Mouse (Mus musculus): Measurements from ENCODE around the gene Cers6. TPM values are rescaled to one million over a fixed set of nuclear protein-coding genes. Genes with fewer than 3 reads are reported as not detected.

Gene Cers6
- polyA plus RNA-seq, 1 experiment from 2014 or later = 28.3 TPM

DNA sequence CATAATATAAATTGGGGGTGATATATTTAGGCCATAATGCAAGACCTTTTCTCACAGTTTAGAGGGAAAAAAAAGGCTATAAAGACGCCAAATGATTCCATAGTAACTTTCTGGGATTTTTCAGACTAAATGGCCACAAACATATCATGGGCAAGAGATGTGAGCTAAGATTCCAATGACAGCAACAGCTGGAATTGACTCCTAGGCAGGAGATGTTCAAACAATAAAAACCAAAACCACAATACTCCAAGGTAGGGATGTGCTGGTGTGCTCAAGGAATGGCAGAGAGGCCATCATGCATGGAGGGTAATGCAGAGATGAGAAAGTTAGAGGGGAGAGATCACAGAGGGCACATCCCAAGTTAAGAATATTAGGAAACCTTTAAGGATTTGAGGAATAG is 257.8 kb downstream of the Cers6 start:
- Histone ChIP-seq H3K9ac (no peak overlapping the region), H3K4me2 (replicated peaks) (no peak overlapping the region), H3K36me3 (peaks cover 8% of the 10 kb centered on the region), H3K4me1 (no peaks in the 10 kb centered on the region), H3K27ac (no peak overlapping the region), H3K9me3 (peaks cover 5% of the 10 kb centered on the region; the same call in 1 of the 2 replicates), H3K4me3 (no peak overlapping the region), H3K27me3 (no peaks in the 10 kb centered on the region)
- ATAC-seq (ENCODE audit: low FRiP score, low read depth) = no peak
- WGBS = 87% methylated on average over 1 of the region's 1 CpGs

DNA sequence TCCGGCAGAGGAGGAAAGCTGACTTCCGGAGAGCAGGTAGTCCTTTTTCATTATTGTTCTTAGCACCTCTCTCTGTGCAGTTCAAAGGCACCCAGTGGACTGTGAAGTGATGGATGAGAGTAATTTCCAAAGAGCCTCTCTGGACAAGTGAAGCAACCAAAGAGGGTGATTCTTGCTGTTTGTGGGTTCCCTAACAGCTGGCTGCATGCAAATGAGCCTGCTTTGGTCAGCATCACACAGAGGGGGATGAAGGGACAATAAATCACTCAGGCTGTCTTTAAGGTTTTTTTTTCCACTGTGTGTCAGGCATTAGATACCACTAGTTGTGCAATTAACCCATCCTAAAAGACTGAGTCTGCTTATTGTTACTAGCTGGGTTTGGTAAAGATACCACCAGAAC is 258.5 kb downstream of the Cers6 start:
- Histone ChIP-seq H3K27me3 (no peaks in the 10 kb centered on the region), H3K4me2 (replicated peaks) (no peak overlapping the region), H3K4me1 (no peaks in the 10 kb centered on the region), H3K36me3 (peaks cover 8% of the 10 kb centered on the region), H3K9ac (no peak overlapping the region), H3K4me3 (no peak overlapping the region), H3K27ac (no peak overlapping the region), H3K9me3 (peaks cover 5% of the 10 kb centered on the region; the same call in 1 of the 2 replicates)
- no peak for ATAC-seq (ENCODE audit: low FRiP score, low read depth)
- 19% methylated on average over 2 of the region's 2 CpGs for WGBS

DNA sequence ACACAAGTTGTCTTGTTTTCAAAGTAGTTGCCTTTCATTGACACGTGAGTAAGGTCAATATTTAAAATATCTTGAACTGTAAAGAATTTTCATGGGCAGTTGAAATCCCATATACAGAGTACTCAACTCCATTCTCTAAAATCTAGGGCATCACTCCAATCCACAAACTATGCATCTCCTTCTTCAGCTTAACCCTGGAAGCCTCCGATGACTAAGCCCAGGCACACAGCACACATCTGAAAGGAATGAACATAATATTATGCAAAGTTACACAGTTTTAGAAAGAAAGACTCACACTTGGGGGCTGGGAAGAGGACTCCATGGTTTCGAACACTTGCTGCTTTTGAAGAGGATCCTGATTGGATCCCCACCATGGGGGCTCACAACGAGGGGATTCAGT is 260.4 kb downstream of the Cers6 start:
- no peaks in the 10 kb centered on the region for H3K27me3 ChIP-seq
- H3K4me1 ChIP-seq = no peaks in the 10 kb centered on the region
- no peak overlapping the region for H3K4me2 ChIP-seq (replicated peaks)
- no peak overlapping the region for H3K27ac ChIP-seq
- no peak for ATAC-seq (ENCODE audit: low FRiP score, low read depth)
- WGBS = 86% methylated on average over 4 of the region's 4 CpGs
- no peaks in the 10 kb centered on the region; the same call in 1 of the 2 replicates for H3K9me3 ChIP-seq
- H3K9ac ChIP-seq = no peak overlapping the region
- H3K36me3 ChIP-seq = no peaks in the 10 kb centered on the region
- H3K4me3 ChIP-seq = no peak overlapping the region

DNA sequence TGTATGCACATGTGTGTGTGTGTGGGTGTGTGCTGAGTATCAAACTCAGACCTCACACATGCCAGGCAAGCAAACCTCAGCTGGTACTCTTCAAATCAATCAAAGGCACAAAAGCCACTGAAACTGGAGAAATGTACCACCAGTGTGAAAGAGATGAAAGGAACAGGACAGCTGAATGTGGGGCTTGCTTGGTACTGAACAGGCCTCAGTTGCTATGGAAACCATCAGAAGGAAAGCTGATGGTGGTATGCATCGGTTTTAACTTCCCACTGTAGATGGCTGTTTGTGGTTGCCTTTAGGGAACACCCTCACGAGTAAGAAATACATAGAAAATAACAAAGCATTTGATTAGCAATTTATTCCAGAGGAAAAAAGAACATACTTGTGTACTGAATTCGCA is 264.2 kb downstream of the Cers6 start:
- H3K4me3 ChIP-seq = no peak overlapping the region
- no peak overlapping the region for H3K9ac ChIP-seq
- peaks cover 8% of the 10 kb centered on the region; the same call in 1 of the 2 replicates for H3K4me1 ChIP-seq
- H3K27ac ChIP-seq = no peak overlapping the region
- no peak overlapping the region for H3K4me2 ChIP-seq (replicated peaks)
- H3K36me3 ChIP-seq = no peaks in the 10 kb centered on the region
- 69% methylated on average over 3 of the region's 3 CpGs for whole genome bisulfite sequencing
- no peaks in the 10 kb centered on the region for H3K27me3 ChIP-seq
- no peak for ATAC-seq (ENCODE audit: low FRiP score, low read depth)
- H3K9me3 ChIP-seq = no peaks in the 10 kb centered on the region; the same call in 1 of the 2 replicates

DNA sequence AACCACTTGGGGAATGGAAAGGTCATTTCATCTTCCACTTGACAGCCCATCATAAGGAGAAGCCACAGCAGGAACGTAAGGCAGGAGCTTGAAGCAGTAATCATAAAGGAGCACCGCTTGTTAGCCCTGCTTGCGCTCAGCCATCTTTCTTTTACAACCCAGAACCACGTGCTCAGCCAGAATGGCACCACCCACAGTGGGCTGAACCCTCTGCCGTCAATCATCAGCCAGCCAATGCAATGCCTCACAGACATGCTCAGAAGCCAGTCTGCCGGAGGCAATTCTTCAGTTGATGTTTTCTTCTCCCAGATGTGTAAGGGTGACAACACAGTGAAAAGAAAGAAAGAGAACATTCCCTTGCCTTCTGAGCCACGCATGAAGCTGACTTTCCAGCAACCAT is 267.1 kb downstream of the Cers6 start:
- Histone ChIP-seq H3K27ac (no peak overlapping the region), H3K27me3 (no peaks in the 10 kb centered on the region), H3K9ac (no peak overlapping the region), H3K4me3 (no peak overlapping the region), H3K4me1 (peaks cover 8% of the 10 kb centered on the region; the same call in 1 of the 2 replicates), H3K9me3 (no peaks in the 10 kb centered on the region; the same call in 1 of the 2 replicates), H3K4me2 (replicated peaks) (no peak overlapping the region), H3K36me3 (no peaks in the 10 kb centered on the region)
- no peak for ATAC-seq (ENCODE audit: low FRiP score, low read depth)
- 80% methylated on average over 7 of the region's 7 CpGs for WGBS

DNA sequence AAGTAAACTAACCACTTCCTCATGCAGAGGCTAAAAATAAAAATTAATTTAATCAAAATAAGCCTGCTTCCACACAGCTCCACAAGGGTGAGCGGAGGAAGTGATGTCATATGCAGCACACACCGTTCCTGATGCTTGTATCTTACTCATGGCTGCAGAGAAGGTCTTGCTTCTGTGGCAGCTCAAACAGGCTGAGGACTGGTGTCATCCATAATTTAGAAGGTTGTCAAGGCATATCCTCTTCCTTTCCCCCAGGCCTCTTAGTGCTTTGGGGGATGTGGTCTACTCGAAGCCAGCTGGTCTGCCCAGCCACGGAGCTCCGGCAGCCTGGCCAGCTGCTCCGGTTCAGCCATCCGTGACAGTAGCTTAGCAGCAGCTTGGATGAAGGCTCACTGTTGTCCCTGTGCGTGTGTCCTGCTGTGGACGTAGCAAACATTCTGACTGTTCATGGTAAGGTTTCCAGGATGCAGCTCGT is 267.7 kb downstream of the Cers6 start:
- Histone ChIP-seq H3K4me2 (replicated peaks) (no peak overlapping the region), H3K4me3 (no peak overlapping the region), H3K4me1 (peaks cover 8% of the 10 kb centered on the region; the same call in 1 of the 2 replicates), H3K27ac (no peak overlapping the region), H3K27me3 (no peaks in the 10 kb centered on the region), H3K9ac (no peak overlapping the region), H3K36me3 (no peaks in the 10 kb centered on the region), H3K9me3 (no peaks in the 10 kb centered on the region; the same call in 1 of the 2 replicates)
- 65% methylated on average over 10 of the region's 10 CpGs for WGBS
- ATAC-seq (ENCODE audit: low FRiP score, low read depth) = peak; percentile 79

DNA sequence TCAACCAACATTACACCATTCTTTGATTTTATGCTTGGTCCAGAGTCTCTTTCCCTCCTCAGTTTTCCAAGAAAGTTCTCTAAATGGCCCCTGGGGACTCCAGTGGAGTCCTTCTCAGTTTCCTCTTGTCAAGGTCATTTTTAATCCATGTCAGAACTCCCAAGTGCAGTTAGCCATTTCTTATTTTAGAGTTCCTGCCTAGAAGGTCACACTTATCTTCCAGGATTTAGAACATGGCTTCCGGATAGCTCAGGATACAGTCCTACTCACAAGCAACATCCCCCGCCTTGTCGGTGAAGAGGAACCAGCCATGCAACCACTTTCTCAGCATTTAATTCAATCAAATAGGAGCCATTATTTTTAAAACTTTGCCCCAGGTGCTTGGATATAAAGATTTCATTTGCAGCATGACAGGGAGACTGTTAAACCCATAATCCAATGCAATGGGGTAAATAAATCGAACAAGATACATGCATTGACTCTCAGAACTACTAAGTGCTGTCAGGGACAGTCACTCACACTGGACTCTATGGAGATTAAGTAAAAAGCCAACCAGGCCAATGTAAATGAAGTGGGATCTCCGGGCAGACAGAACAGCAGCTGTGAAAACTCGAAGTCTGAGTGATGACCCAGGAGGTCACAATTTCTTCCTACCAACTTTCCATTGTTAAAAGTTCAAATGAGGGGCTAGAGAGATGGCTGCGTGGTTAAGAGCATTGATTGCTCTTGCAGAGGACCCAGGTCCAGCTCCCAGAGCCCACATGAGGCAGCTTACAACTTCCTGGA is 268.4 kb downstream of the Cers6 start:
- Histone ChIP-seq H3K27me3 (no peaks in the 10 kb centered on the region), H3K27ac (no peak overlapping the region), H3K36me3 (no peaks in the 10 kb centered on the region), H3K4me2 (replicated peaks) (no peak overlapping the region), H3K9me3 (no peaks in the 10 kb centered on the region; the same call in 1 of the 2 replicates), H3K4me1 (peaks cover 8% of the 10 kb centered on the region; the same call in 1 of the 2 replicates), H3K4me3 (no peak overlapping the region), H3K9ac (no peak overlapping the region)
- no peak for ATAC-seq (ENCODE audit: low FRiP score, low read depth)
- WGBS = 69% methylated on average over 7 of the region's 7 CpGs

DNA sequence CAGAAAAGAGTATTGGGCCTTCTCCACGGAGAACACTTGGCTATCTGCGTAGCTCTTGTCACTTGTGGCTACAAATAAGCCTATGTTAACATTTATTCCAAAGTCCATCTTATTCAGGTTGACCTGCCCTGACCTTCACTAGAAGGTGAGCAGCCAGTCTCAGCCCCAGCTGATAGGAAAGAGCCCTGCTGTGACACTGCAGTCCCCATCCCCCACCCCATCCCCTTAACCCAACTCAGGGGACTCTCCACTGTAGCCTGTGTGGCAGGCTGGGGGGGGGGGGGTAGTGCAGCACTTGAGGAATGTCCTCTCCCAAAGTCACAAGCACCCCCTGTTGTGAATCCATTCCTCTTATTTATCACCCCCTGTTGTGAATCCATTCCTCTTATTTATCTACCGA is 270.8 kb downstream of the Cers6 start:
- Histone ChIP-seq H3K36me3 (no peaks in the 10 kb centered on the region), H3K4me2 (replicated peaks) (no peak overlapping the region), H3K9ac (no peak overlapping the region), H3K4me3 (no peak overlapping the region), H3K27ac (no peak overlapping the region), H3K4me1 (peaks cover 13% of the 10 kb centered on the region; the same call in 1 of the 2 replicates), H3K27me3 (no peaks in the 10 kb centered on the region), H3K9me3 (no peaks in the 10 kb centered on the region)
- no peak for ATAC-seq (ENCODE audit: low FRiP score, low read depth)
- 82% methylated on average over 3 of the region's 3 CpGs for WGBS

DNA sequence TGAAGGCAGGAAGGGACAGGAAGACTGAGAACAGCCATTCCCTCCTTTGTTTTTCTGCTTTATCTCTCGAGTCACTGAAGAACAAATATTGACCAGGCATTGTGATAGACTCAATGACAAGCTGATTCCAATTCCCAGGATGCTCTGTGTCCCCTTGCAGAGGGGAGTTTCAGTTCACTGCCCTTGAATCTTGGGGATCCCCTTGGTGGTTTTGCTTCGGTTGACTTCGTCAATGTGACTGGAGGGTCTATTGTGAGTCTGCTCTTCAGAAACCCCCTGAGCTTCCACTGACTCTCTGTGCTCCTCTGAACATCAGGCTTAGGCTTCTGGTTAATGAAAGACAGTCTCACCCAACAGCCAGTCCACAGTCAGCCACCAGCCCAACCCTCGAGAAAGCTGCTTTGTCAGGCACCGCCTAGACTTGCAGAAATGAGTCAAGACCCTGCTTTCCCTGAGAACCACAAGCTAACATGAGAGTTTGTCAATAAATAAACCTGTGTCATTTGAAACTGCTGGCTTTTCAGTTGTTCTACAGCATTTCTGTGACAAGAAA is 271.3 kb downstream of the Cers6 start:
- WGBS = 67% methylated on average over 5 of the region's 5 CpGs

DNA sequence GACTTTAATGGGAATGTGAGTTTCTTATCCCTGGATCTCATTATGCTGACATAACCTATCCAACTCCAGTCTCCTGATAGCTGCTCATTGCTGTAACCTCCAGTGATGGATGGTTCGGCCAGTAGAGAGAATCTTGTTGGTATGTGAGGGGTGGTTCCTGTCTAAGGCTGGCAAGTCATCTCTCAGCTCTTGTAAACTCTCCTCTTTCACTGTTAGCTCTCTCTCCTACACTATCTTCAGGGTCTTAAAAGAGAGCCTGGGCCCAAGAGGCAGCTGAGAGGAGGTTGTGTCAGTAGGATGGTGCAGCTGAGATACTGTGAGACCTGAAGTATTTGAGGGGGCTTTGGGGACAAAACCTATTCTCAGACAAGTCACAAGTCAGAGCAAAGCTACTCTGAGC is 272.9 kb downstream of the Cers6 start:
- Histone ChIP-seq H3K4me3 (no peak overlapping the region), H3K27ac (no peak overlapping the region), H3K9me3 (no peaks in the 10 kb centered on the region), H3K27me3 (no peaks in the 10 kb centered on the region), H3K9ac (no peak overlapping the region), H3K36me3 (no peaks in the 10 kb centered on the region), H3K4me1 (peaks cover 8% of the 10 kb centered on the region; the same call in 1 of the 2 replicates), H3K4me2 (replicated peaks) (no peak overlapping the region)
- no peak for ATAC-seq (ENCODE audit: low FRiP score, low read depth)
- WGBS = 75% methylated on average over 1 of the region's 1 CpGs

More for the DNA sequence above, 271.3 kb downstream of the Cers6 start:
- H3K27ac ChIP-seq = no peak overlapping the region
- peaks cover 13% of the 10 kb centered on the region; the same call in 1 of the 2 replicates for H3K4me1 ChIP-seq
- H3K4me3 ChIP-seq = no peak overlapping the region
- no peak for ATAC-seq (ENCODE audit: low FRiP score, low read depth)
- no peak overlapping the region for H3K9ac ChIP-seq
- H3K36me3 ChIP-seq = no peaks in the 10 kb centered on the region
- H3K27me3 ChIP-seq = no peaks in the 10 kb centered on the region
- H3K9me3 ChIP-seq = no peaks in the 10 kb centered on the region
- no peak overlapping the region for H3K4me2 ChIP-seq (replicated peaks)

DNA sequence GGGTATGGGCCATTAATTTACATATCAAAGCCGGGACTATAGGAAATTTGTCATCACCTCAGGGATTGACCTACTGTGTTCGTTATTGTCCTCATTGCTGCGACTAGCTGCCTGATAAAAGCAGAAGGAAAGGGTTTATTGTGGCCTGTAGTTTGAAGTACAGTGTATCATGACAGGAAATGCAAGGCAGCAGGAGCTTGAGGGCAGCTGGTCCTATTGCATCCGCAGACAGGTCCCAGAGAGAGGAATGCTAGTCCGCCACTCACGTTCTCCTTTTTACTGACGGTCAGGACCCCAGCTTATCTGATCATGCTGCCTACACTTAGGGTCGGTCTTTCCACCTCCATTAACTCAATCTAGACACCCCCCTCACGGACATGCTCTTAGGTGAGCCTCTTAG is 273.7 kb downstream of the Cers6 start:
- no peak overlapping the region for H3K9ac ChIP-seq
- no peak overlapping the region for H3K4me3 ChIP-seq
- H3K36me3 ChIP-seq = no peaks in the 10 kb centered on the region
- 0 out of 2 replicates have a peak, but pooled peaks cover 5% of the 10 kb centered on the region for H3K4me1 ChIP-seq
- no peak overlapping the region for H3K27ac ChIP-seq
- 57% methylated on average over 9 of the region's 9 CpGs for WGBS
- H3K4me2 ChIP-seq (replicated peaks) = no peak overlapping the region
- no peak for ATAC-seq (ENCODE audit: low FRiP score, low read depth)
- H3K9me3 ChIP-seq = no peaks in the 10 kb centered on the region
- H3K27me3 ChIP-seq = no peaks in the 10 kb centered on the region

Data from limb, embryonic 13.5 days (tissue).